Mouse (Mus musculus) cerebellum, postnatal 36 days (tissue): ENCODE data around the gene Gpr119.
A peak's percentile ranks its signal among the peaks of the same experiment; 100 is the strongest.

Experiments
- DNase-seq, 2 experiments: peaks; one replicate each; pipeline ENCODE4 v3.0.0; 2021 to 2022; ENCODE audit warnings: mixed read lengths in 2 of 2

Gene Gpr119

GRCm38 (mm10) chrX:48674171-48674570, at the start of gene Gpr119:
TSS of gene Gpr119 (minus strand) at chrX:48674478.
- DNase-seq, result peak in 1 of 2 experiments; percentile 2

- DNase-seq, result no peak
Measured at GRCm38 (mm10) chrX:48712846-48713245, 38.6 kb upstream of the Gpr119 start.

DNA sequence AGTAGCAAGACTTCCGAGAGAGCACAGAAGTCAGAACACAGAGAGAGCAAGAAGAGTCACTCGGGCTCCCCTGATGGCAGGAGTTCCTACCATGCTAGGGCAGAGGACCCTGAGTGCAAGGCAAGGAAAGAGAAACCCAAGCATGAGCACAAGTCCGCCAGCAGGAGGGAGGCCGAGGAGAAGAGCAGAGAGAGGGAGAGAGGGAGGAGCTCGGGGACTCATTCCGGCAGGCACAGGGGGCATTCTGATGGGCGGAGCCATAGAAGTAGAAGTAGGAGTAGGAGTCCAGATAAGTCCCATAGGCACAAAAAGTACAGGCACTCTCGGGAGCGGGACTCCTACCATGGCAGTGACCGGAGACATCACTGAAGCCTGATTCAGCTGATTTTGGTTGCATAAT, 35.4 kb upstream of the Gpr119 start:
- DNase-seq, result no peak

GRCm38 (mm10) chrX:48694864-48695371, 20.6 kb upstream of the Gpr119 start, which contains the start of gene Rbmx2:
TSS of gene Rbmx2 (plus strand) at chrX:48695004.
- peak; percentile 86 to 90 for DNase-seq

- no peak for DNase-seq
Measured at GRCm38 (mm10) chrX:48694460-48694859, 20.2 kb upstream of the Gpr119 start.

GRCm38 (mm10) chrX:48683857-48684256, 9.6 kb upstream of the Gpr119 start:
- no peak for DNase-seq

GRCm38 (mm10) chrX:48683451-48683850, 9.2 kb upstream of the Gpr119 start:
- peak; percentile 28 to 53 for DNase-seq

- no peak for DNase-seq
Measured at GRCm38 (mm10) chrX:48671714-48672113, 2.6 kb downstream of the Gpr119 start.

- DNase-seq, result no peak
Measured at GRCm38 (mm10) chrX:48669588-48669987, 4.7 kb downstream of the Gpr119 start.

GRCm38 (mm10) chrX:48666807-48667206, 7.5 kb downstream of the Gpr119 start:
- DNase-seq, result peak in 1 of 2 experiments; percentile 1

DNA sequence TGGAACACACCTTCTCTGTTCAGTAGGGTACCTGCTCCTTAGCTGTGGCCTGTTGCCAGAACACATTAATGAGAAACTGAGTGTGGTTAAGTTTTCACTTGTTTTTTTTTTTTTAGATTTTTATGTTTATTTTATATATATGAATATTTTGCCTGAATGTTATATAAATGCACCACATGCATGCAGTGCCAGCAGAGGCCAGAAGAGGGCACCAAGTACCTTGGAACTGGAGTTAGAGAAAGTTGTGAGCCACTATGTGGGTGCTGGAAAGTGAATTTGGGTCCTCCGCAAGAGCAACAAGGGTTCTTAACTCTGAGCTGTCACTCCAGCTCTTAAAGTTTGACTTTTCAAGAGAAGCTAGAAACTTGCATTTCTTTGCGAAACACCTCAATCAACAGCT, 30.2 kb downstream of the Gpr119 start:
- peak; percentile 29 to 45 for DNase-seq

DNA sequence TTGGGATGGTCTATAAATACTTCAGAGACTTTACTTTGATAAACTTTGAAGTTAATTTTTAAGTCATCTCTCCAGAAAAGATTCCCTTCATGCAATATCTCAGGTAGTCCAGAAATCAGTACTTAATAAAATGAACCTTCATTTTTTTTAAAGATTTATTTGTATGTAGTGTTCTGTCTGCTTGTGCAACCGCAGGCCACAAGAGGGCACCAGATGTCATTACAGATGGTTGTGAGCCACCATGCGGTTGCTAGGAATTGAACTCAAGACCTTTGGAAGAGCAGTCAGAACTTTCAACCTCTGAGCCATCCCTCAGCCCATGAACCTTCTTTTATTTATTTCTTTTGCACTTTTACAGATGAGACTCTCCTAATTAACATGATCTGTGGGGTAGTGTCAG, 37.2 kb downstream of the Gpr119 start:
- no peak for DNase-seq

DNA sequence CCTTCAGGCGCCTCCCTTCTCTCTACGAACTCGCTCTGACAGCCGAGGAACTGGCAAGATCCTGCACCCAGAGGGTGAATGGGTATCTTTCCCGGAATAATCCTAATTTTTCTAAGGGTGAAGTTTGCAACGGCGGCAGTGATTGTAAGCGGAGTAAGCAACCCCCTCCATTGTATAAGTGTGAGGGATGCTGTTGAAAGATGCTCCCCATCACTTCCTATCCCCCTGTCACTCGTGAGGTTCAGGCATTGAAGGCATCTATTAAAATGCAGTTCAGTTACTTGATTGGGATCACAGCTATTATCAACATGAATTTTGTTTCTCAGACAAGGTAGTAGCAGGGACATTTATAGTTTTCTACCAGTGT, 50.2 kb downstream of the Gpr119 start:
- DNase-seq, result no peak

- peak; percentile 73 to 76 for DNase-seq
Measured at GRCm38 (mm10) chrX:48623379-48624053, 50.8 kb downstream of the Gpr119 start, which contains the start of gene Slc25a14. TSS of gene Slc25a14 (plus strand) at chrX:48623413.

- DNase-seq, result no peak
Measured at GRCm38 (mm10) chrX:48623049-48623378, 51.3 kb downstream of the Gpr119 start.
